Mouse (Mus musculus): Measurements from ENCODE around the gene Mycl. TPM values are rescaled to one million over a fixed set of nuclear protein-coding genes. Genes with fewer than 3 reads are reported as not detected.
A peak's percentile ranks its signal among the peaks of the same experiment; 100 is the strongest.

The Mycl gene
- total and polyA plus RNA-seq, 3 experiments: 0.11 TPM; not detected in 2

DNA sequence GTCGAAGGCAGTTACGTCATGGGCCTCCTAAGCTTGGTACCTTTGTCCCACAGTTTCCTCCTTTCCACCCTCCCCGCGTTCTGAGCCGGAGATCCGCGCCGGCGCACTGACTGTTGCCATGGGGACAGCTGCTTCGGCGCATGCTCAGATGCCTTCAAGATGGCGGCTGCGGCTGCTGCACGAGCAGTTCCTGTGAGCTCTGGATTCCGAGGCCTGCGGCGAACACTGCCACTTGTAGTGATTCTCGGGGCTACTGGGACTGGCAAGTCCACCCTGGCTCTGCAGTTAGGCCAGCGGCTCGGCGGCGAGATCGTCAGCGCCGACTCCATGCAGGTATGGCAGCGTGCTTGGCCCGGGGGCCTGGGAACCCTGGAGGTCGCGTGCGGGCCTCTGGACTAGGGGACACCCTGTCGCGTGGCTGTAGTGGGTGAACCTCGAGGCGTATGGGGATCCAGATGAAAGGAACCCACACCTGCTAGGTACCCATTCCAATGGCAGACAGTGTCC lies 21.1 kb downstream of the Mycl start, which contains the start of gene Trit1:
Gene Trit1, plus strand, starts transcription at position 147 of the 507 bp plus-strand sequence.
- Histone ChIP-seq H3K4me3 (ENCODE audit: low read depth, low read length) (peak within 1 kb of the TSS; percentile 86), H3K4me1 (ENCODE audit: insufficient read depth, low read depth, low read length) (peaks cover 30% of the 10 kb centered on the region), H3K9me3 (replicated peaks) (no peaks in the 10 kb centered on the region), H3K27me3 (ENCODE audit: insufficient read depth, low read length) (no peaks in the 10 kb centered on the region; the same call in 1 of the 2 replicates), H3K36me3 (replicated peaks) (peaks cover 30% of the 10 kb centered on the region)
- TF ChIP-seq CTCF (IDR thresholded peaks at IDR 0.05; ENCODE audit: low read depth, low read length): no peak
- no peak for TF ChIP-seq GATA1 (IDR thresholded peaks at IDR 0.05; ENCODE audit: borderline replicate concordance, low read length)
- TF ChIP-seq POLR2AphosphoS5 (IDR thresholded peaks at IDR 0.05; ENCODE audit: insufficient replicate concordance, low read depth, low read length): no peak
- DNase-seq (ENCODE audit: low spot score) (peak; percentile 82), ATAC-seq (ENCODE audit: extremely low read depth, insufficient number of reproducible peaks, low FRiP score, poor library complexity, severe bottlenecking) (peak; percentile 88)

DNA sequence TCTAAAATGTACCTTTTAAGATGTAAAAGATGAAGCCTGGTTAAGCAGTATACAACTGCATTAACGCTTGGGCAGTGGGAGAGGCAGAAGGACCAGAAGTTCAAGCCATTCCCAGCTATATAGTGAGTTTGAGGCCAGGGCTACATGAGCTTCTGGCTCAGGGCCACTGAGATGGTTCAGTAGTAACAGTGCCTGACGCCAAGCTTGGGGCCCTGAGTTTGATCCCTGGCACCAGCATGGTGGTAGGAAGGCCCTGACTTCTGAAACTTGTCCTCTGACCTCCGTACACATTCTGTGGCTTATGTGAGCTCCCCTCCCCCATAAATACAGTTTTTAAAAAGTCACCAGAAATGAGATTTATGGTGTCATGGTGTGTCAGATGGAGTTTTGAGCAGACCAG lies 26.1 kb downstream of the Mycl start:
- ATAC-seq (ENCODE audit: extremely low read depth, insufficient number of reproducible peaks, low FRiP score, poor library complexity, severe bottlenecking) (no peak), DNase-seq (ENCODE audit: low spot score) (no peak)
- Histone ChIP-seq H3K4me3 (ENCODE audit: low read depth, low read length) (no peak overlapping the region), H3K36me3 (replicated peaks) (peaks cover 70% of the 10 kb centered on the region), H3K9me3 (replicated peaks) (peaks cover 5% of the 10 kb centered on the region; the same call in 1 of the 2 replicates), H3K27me3 (ENCODE audit: insufficient read depth, low read length) (no peaks in the 10 kb centered on the region), H3K4me1 (ENCODE audit: insufficient read depth, low read depth, low read length) (peaks cover 31% of the 10 kb centered on the region)
- TF ChIP-seq GATA1 (IDR thresholded peaks at IDR 0.05; ENCODE audit: borderline replicate concordance, low read length): no peak
- TF ChIP-seq CTCF (IDR thresholded peaks at IDR 0.05; ENCODE audit: low read depth, low read length): no peak
- TF ChIP-seq POLR2AphosphoS5 (IDR thresholded peaks at IDR 0.05; ENCODE audit: insufficient replicate concordance, low read depth, low read length): no peak
- no peak for TF ChIP-seq TAL1 (conservative IDR thresholded peaks at IDR 0.05; ENCODE audit: low read depth, low read length)
- no peak for TF ChIP-seq GATA2 (IDR thresholded peaks at IDR 0.05; ENCODE audit: borderline replicate concordance, low read depth, low read length)

GRCm38 (mm10) chr4:123022896-123023295 lies 27.4 kb downstream of the Mycl start:
- peaks cover 31% of the 10 kb centered on the region for H3K4me1 ChIP-seq (ENCODE audit: insufficient read depth, low read depth, low read length)
- H3K4me3 ChIP-seq (ENCODE audit: low read depth, low read length): no peak overlapping the region
- DNase-seq (ENCODE audit: low spot score) (no peak), ATAC-seq (ENCODE audit: extremely low read depth, insufficient number of reproducible peaks, low FRiP score, poor library complexity, severe bottlenecking) (no peak)
- H3K36me3 ChIP-seq (replicated peaks): peaks cover 83% of the 10 kb centered on the region
- TF ChIP-seq GATA2 (IDR thresholded peaks at IDR 0.05; ENCODE audit: borderline replicate concordance, low read depth, low read length): no peak
- TF ChIP-seq GATA1 (IDR thresholded peaks at IDR 0.05; ENCODE audit: borderline replicate concordance, low read length): no peak
- no peak for TF ChIP-seq TAL1 (conservative IDR thresholded peaks at IDR 0.05; ENCODE audit: low read depth, low read length)
- H3K9me3 ChIP-seq (replicated peaks): peaks cover 5% of the 10 kb centered on the region; the same call in 1 of the 2 replicates
- no peaks in the 10 kb centered on the region for H3K27me3 ChIP-seq (ENCODE audit: insufficient read depth, low read length)

DNA sequence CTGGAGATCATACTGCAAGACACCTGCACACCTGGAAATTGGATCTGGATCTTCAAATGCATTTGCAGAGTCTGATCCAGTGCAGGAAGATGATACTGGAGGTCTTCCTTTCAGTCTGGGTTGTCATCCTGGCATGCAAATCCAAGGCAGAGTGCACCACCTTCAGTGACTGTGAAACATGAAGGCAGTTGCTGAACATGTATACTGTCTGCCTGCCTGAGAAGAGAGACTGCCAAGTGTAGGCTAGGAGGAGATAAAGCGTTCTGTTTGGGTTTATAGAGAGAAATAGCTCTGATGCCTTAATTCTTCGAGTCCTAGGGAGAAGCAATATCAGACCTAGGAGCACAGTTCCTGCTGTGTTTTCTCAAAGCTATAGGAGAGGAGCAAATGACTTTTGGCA lies 30.0 kb downstream of the Mycl start:
- H3K27me3 ChIP-seq (ENCODE audit: insufficient read depth, low read length): no peaks in the 10 kb centered on the region
- DNase-seq (ENCODE audit: low spot score): no peak
- peaks cover 5% of the 10 kb centered on the region; the same call in 1 of the 2 replicates for H3K9me3 ChIP-seq (replicated peaks)
- H3K4me3 ChIP-seq (ENCODE audit: low read depth, low read length): no peak overlapping the region
- peaks cover 18% of the 10 kb centered on the region for H3K4me1 ChIP-seq (ENCODE audit: insufficient read depth, low read depth, low read length)
- ATAC-seq (ENCODE audit: extremely low read depth, insufficient number of reproducible peaks, low FRiP score, poor library complexity, severe bottlenecking): no peak
- H3K36me3 ChIP-seq (replicated peaks): peaks cover 88% of the 10 kb centered on the region
- TF ChIP-seq TAL1 (conservative IDR thresholded peaks at IDR 0.05; ENCODE audit: low read depth, low read length) (no peak), GATA1 (IDR thresholded peaks at IDR 0.05; ENCODE audit: borderline replicate concordance, low read length) (no peak), CTCF (IDR thresholded peaks at IDR 0.05; ENCODE audit: low read depth, low read length) (no peak), POLR2AphosphoS5 (IDR thresholded peaks at IDR 0.05; ENCODE audit: insufficient replicate concordance, low read depth, low read length) (no peak), GATA2 (IDR thresholded peaks at IDR 0.05; ENCODE audit: borderline replicate concordance, low read depth, low read length) (no peak)

DNA sequence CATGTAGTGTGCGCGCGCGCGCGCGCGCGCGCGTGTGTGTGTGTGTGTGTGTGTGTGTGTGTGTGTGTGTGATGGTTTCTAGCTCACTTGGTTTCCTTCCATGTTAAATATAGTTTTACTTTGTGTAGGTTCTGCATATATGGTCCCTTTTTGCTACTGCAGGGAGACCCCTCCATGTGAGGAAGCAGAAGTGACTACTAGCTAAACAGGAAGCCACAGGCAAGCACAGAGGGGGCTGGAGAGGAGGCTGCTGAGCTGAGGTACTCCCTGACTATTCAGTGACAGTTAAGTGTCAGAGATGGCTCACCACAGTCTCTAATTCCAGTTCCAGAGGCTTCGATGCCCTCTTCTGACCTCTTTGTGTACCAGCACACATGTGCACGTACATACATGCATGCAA lies 30.7 kb downstream of the Mycl start:
- DNase-seq (ENCODE audit: low spot score) (no peak), ATAC-seq (ENCODE audit: extremely low read depth, insufficient number of reproducible peaks, low FRiP score, poor library complexity, severe bottlenecking) (no peak)
- TF ChIP-seq TAL1 (conservative IDR thresholded peaks at IDR 0.05; ENCODE audit: low read depth, low read length): no peak
- peaks cover 5% of the 10 kb centered on the region; the same call in 1 of the 2 replicates for H3K9me3 ChIP-seq (replicated peaks)
- peaks cover 89% of the 10 kb centered on the region for H3K36me3 ChIP-seq (replicated peaks)
- H3K27me3 ChIP-seq (ENCODE audit: insufficient read depth, low read length): no peaks in the 10 kb centered on the region
- peaks cover 17% of the 10 kb centered on the region for H3K4me1 ChIP-seq (ENCODE audit: insufficient read depth, low read depth, low read length)
- no peak overlapping the region for H3K4me3 ChIP-seq (ENCODE audit: low read depth, low read length)

DNA sequence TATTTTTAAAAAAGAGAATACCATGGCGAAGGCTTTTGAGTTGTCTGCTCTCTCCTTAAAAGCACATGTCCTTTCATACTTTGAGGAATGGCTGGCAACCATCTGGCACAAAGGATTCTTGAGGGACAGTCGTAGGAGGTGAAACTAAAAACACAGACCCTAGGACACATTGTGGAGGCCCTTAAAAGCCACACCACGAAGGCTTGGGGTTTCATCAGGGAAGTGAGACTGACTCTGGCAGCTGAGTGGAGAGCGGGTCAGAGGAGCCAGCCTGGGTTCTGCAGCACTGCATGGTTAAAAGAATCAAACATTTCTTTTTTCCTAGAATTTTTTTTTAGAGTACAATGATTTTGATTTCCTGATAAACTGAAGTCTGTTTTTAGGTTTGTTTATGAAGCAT lies 31.1 kb downstream of the Mycl start:
- ATAC-seq (ENCODE audit: extremely low read depth, insufficient number of reproducible peaks, low FRiP score, poor library complexity, severe bottlenecking) (no peak), DNase-seq (ENCODE audit: low spot score) (no peak)
- H3K4me3 ChIP-seq (ENCODE audit: low read depth, low read length): no peak overlapping the region
- H3K4me1 ChIP-seq (ENCODE audit: insufficient read depth, low read depth, low read length): peaks cover 17% of the 10 kb centered on the region
- H3K27me3 ChIP-seq (ENCODE audit: insufficient read depth, low read length): no peaks in the 10 kb centered on the region
- peaks cover 89% of the 10 kb centered on the region for H3K36me3 ChIP-seq (replicated peaks)
- H3K9me3 ChIP-seq (replicated peaks): peaks cover 5% of the 10 kb centered on the region; the same call in 1 of the 2 replicates
- TF ChIP-seq POLR2AphosphoS5 (IDR thresholded peaks at IDR 0.05; ENCODE audit: insufficient replicate concordance, low read depth, low read length) (no peak), GATA1 (IDR thresholded peaks at IDR 0.05; ENCODE audit: borderline replicate concordance, low read length) (no peak), GATA2 (IDR thresholded peaks at IDR 0.05; ENCODE audit: borderline replicate concordance, low read depth, low read length) (no peak), TAL1 (conservative IDR thresholded peaks at IDR 0.05; ENCODE audit: low read depth, low read length) (no peak), CTCF (IDR thresholded peaks at IDR 0.05; ENCODE audit: low read depth, low read length) (no peak)

- no peak for DNase-seq (ENCODE audit: low spot score)
- Histone ChIP-seq H3K4me3 (ENCODE audit: low read depth, low read length) (no peak overlapping the region), H3K27me3 (ENCODE audit: insufficient read depth, low read length) (no peaks in the 10 kb centered on the region), H3K36me3 (replicated peaks) (peaks cover 92% of the 10 kb centered on the region), H3K9me3 (replicated peaks) (no peaks in the 10 kb centered on the region), H3K4me1 (ENCODE audit: insufficient read depth, low read depth, low read length) (no peaks in the 10 kb centered on the region; the same call in 1 of the 2 replicates)
- ATAC-seq (ENCODE audit: extremely low read depth, insufficient number of reproducible peaks, low FRiP score, poor library complexity, severe bottlenecking): no peak
- no peak for TF ChIP-seq GATA1 (IDR thresholded peaks at IDR 0.05; ENCODE audit: borderline replicate concordance, low read length)
- TF ChIP-seq POLR2AphosphoS5 (IDR thresholded peaks at IDR 0.05; ENCODE audit: insufficient replicate concordance, low read depth, low read length): no peak
- TF ChIP-seq TAL1 (conservative IDR thresholded peaks at IDR 0.05; ENCODE audit: low read depth, low read length): no peak
- no peak for TF ChIP-seq CTCF (IDR thresholded peaks at IDR 0.05; ENCODE audit: low read depth, low read length)
Observed at GRCm38 (mm10) chr4:123034841-123035240, 39.4 kb downstream of the Mycl start.
